Mouse (Mus musculus): ENCODE results near the gene Rhbdf2.
A peak's percentile ranks its signal among the peaks of the same experiment; 100 is the strongest.
"Not testable (repeated sequence)": the region's sequence is repeated elsewhere in the genome, so short reads cannot be mapped to it uniquely, and the experiment has no call there.

Gene Rhbdf2

GRCm38 (mm10) chr11:116618666-116619065 is 8.2 kb downstream of the Rhbdf2 start:
- peak; percentile 63 for DNase-seq (ENCODE audit: low read depth)

- peak; percentile 47 for DNase-seq (ENCODE audit: low read depth)
Measured at GRCm38 (mm10) chr11:116617641-116618040, 9.2 kb downstream of the Rhbdf2 start.

- DNase-seq (ENCODE audit: low read depth): peak; percentile 91
Measured at GRCm38 (mm10) chr11:116616438-116617118, 10.2 kb downstream of the Rhbdf2 start.

- DNase-seq (ENCODE audit: low read depth): peak; percentile 94
Measured at GRCm38 (mm10) chr11:116615735-116616437, 10.9 kb downstream of the Rhbdf2 start.

GRCm38 (mm10) chr11:116613234-116613633 is 13.6 kb downstream of the Rhbdf2 start:
- DNase-seq (ENCODE audit: low read depth): no peak

GRCm38 (mm10) chr11:116612554-116612953 is 14.3 kb downstream of the Rhbdf2 start:
- no peak for DNase-seq (ENCODE audit: low read depth)

GRCm38 (mm10) chr11:116611883-116612282 is 14.9 kb downstream of the Rhbdf2 start:
- no peak for DNase-seq (ENCODE audit: low read depth)

GRCm38 (mm10) chr11:116611168-116611567 is 15.7 kb downstream of the Rhbdf2 start:
- DNase-seq (ENCODE audit: low read depth): not testable (repeated sequence)

- no peak for DNase-seq (ENCODE audit: low read depth)
Measured at GRCm38 (mm10) chr11:116609965-116610630, 16.7 kb downstream of the Rhbdf2 start.

- no peak for DNase-seq (ENCODE audit: low read depth)
Measured at GRCm38 (mm10) chr11:116607717-116608116, 19.1 kb downstream of the Rhbdf2 start.

GRCm38 (mm10) chr11:116604097-116604496 is 22.7 kb downstream of the Rhbdf2 start:
- DNase-seq (ENCODE audit: low read depth): no peak

GRCm38 (mm10) chr11:116603339-116603738 is 23.5 kb downstream of the Rhbdf2 start:
- DNase-seq (ENCODE audit: low read depth): peak; percentile 55

- no peak for DNase-seq (ENCODE audit: low read depth)
Measured at GRCm38 (mm10) chr11:116602043-116602442, 24.8 kb downstream of the Rhbdf2 start.

- no peak for DNase-seq (ENCODE audit: low read depth)
Measured at GRCm38 (mm10) chr11:116601166-116601565, 25.7 kb downstream of the Rhbdf2 start.

- no peak for DNase-seq (ENCODE audit: low read depth)
Measured at GRCm38 (mm10) chr11:116599230-116599629, 27.6 kb downstream of the Rhbdf2 start.

GRCm38 (mm10) chr11:116598193-116598592 is 28.6 kb downstream of the Rhbdf2 start:
- DNase-seq (ENCODE audit: low read depth): no peak

GRCm38 (mm10) chr11:116596766-116597165 is 30.1 kb downstream of the Rhbdf2 start:
- no peak for DNase-seq (ENCODE audit: low read depth)

- DNase-seq (ENCODE audit: low read depth): no peak
Measured at GRCm38 (mm10) chr11:116593345-116593744, 33.5 kb downstream of the Rhbdf2 start.

- peak; percentile 91 for DNase-seq (ENCODE audit: low read depth)
Measured at GRCm38 (mm10) chr11:116592428-116592827, 34.4 kb downstream of the Rhbdf2 start.

GRCm38 (mm10) chr11:116591621-116592020 is 35.2 kb downstream of the Rhbdf2 start:
- no peak for DNase-seq (ENCODE audit: low read depth)

GRCm38 (mm10) chr11:116589574-116589973 is 37.2 kb downstream of the Rhbdf2 start:
- DNase-seq (ENCODE audit: low read depth): no peak

GRCm38 (mm10) chr11:116589020-116589531 is 37.7 kb downstream of the Rhbdf2 start:
- DNase-seq (ENCODE audit: low read depth): no peak

Data from 416B (cell line).